Mouse (Mus musculus) monocyte, adult 2 months (primary cell): ENCODE data around the gene Gprin1.
A peak's percentile ranks its signal among the peaks of the same experiment; 100 is the strongest.
"Not testable (repeated sequence)": the region's sequence is repeated elsewhere in the genome, so short reads cannot be mapped to it uniquely, and the experiment has no call there.

Experiments used
- DNase-seq, 2 experiments: peaks; one replicate each; pipeline ENCODE4 v3.0.0; 2022; ENCODE audit warnings: low spot score in 2 of 2, low read depth in 1 of 2

Gprin1 gene

GRCm38 (mm10) chr13:54749864-54750411 lies at the start of gene Gprin1:
Gene Gprin1, minus strand, starts transcription at chr13:54749874.
- DNase-seq, result no peak

- no peak for DNase-seq
Observed at GRCm38 (mm10) chr13:54798740-54799139, 49.1 kb upstream of the Gprin1 start.

- no peak for DNase-seq
Observed at GRCm38 (mm10) chr13:54797861-54798643, 48.4 kb upstream of the Gprin1 start.

DNA sequence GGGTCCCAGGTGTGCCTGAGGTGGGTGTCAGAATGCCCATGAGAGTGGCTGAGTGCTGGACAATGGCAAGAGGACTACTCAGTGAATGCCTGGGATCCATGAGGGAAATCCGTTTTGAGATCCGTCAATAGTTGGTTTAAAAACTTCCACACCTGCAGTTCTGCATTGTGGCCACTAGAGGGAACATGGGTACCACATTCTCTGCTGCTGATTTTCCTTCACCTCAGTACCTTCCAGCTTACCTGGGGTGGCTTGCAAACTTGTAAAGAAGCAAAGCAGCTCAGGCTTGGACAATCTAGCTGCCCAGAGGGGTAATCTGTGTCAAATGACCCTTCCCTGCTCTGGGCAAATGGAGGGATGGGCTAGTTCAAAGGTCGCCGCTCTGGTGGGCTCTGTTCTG lies 47.7 kb upstream of the Gprin1 start:
- DNase-seq, result no peak

DNA sequence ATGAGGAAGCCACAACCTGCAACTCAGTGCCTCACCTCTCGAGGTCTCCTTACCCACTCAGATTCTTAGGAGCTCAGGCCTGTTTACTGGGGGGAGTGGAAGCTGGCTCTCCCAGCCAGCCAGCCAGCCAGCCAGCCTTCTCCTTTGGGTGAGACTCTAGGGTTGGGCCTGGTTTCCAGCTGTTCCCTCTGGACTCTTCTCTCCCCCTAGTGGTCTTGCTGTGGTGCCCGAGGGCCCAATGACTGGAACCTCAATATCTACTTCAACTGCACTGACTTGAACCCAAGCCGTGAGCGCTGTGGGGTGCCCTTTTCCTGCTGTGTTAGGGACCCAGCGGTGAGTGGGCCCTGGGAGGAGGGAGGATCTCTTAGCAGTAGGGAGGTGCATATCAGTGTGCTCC lies 45.2 kb upstream of the Gprin1 start:
- no peak for DNase-seq

DNA sequence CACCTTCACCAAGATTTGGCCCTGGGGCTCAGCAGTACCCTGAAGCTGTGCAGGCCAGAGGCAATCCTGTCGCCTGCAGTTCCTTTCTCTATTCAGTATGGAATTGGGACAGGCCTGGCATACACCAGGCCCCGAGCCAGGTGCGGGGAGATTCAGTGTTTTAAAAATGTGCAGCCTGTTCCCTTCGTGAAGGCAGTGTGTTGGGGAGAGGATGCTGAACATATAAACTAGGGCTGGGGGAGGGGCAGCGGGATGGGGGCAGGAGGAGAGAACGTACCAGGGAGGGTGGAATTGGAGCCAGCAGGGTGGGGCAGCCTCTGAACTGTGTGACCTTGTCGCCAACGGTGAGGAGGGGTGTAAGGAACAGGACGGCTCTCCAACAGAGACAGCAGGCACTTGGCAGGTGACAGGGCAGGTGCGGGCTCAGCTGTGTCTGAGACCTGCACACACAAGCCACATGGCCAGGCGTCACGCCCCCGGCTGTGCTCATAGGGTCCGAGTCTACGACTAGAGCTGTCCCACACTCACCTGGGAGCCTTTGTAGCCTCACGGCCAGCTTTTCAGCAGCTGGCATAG lies 44.4 kb upstream of the Gprin1 start:
- no peak for DNase-seq

DNA sequence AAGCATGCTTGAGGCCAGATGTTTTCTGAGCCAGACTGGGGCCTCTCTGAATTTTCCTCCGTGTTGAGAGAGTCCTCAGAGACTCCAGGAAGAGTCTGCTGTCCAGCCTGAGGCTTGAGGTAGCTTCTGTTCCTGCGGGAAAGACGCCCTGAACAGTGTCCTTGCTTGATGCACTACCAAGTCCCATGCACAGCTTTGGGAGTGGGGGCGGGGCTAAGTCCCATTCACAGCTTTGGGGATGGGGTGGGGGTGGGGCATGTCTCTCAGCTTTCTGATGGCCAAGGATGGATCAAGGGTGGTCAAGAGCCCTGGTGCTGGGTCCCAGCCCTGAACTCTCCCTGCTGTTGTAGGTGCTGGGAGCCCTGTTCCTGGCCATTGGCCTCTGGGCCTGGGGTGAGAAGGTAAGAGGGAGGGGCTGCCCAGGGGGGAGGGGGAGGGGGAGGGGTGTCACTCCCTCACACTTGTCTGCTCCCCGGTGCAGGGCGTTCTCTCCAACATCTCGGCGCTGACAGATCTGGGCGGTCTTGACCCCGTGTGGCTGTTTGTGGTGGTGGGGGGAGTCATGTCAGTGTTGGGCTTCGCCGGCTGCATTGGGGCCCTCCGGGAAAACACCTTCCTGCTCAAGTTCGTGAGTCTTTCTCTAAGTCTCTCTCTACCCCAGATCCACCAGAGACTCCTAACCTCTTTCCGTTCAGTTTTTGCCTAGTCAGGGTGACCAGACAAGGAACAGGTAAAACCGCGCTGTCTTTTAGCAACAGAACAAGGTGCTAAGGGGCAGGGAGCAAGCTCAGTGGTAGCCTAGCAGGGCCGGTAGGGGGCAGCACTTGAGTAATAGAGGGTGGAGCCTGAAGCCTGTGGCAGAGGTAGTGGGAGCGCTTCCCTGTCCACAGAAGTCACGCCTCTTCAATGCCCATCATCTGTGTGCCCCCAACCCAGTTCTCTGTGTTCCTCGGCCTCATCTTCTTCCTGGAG lies 42.9 kb upstream of the Gprin1 start:
- DNase-seq, result no peak

GRCm38 (mm10) chr13:54789561-54790397 lies 40.1 kb upstream of the Gprin1 start:
- no peak for DNase-seq

GRCm38 (mm10) chr13:54788740-54789560 lies 39.3 kb upstream of the Gprin1 start, which contains the start of gene Tspan17:
Gene Tspan17, plus strand, starts transcription at chr13:54789377.
- DNase-seq, result peak; percentile 91 to 95

DNA sequence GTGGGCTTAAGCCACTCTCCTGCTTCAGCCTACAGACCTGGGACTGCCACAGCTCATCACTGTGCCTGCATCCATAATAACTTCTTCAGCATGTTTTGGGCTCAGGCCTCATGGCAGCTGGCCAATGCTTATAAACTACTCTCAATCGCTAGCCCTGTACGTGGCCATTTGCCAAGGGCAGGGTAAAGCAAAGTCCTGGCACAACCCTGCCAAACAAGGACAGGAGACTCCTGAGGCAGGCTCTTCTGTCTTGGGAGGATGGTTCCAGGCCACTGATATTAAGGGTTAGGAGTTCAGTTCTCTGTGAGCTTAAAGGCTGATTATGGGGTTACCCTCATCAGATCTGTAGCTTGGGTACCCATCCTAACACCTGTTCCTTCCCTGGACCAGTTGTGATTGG lies 37.9 kb upstream of the Gprin1 start:
- not testable (repeated sequence) for DNase-seq

DNA sequence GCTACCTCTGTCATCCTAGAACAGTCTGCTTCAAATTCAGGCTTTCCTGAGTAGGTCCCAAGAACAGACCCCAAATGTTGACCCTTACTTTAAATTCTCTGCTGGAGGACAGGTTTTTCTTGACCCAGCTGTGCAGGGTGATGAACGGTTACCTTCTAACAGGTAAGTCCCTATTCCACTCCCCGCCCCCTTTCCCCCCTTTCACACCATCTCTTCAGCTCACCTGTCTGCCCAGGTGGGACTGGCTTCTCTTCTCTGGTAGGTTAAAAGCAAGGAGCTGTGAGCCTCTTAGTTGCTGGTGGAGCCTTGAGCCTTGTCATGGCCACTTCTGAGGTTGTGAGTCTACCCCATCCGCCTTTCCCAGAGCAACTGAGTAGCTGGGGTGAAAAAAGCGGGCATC lies 34.0 kb upstream of the Gprin1 start, which contains the start of gene Eif4e1b:
Gene Eif4e1b (plus strand): TSS at position 301 of the 400 bp plus-strand sequence.
- no peak for DNase-seq

DNA sequence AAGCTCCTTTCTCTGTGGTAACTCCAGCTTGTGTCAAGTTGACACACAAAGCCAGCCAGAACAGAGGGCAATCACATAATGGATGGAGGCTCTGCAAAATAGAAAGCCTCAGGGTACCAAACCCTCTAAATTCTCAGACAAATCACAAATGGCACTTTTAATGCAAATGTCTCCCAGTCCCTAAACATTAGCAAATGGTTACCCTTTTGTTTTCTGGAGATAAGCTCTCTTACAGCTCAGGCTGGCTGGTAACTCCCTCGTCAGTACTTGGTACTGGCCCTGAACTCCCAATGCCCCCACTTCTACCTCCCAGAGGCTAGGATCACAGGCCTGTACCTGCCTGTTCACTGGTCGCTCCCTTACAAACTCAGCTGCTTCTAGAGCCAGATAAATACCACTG lies 33.6 kb upstream of the Gprin1 start:
- DNase-seq, result no peak

GRCm38 (mm10) chr13:54781086-54781485 lies 31.4 kb upstream of the Gprin1 start:
- DNase-seq, result no peak

- no peak for DNase-seq
Observed at GRCm38 (mm10) chr13:54780592-54780991, 30.9 kb upstream of the Gprin1 start.

- DNase-seq, result no peak
Observed at GRCm38 (mm10) chr13:54767012-54767411, 17.3 kb upstream of the Gprin1 start.

- DNase-seq, result no peak
Observed at GRCm38 (mm10) chr13:54766192-54766768, 16.6 kb upstream of the Gprin1 start, which contains the start of gene Sncb. Gene Sncb, minus strand, starts transcription at chr13:54766595.

GRCm38 (mm10) chr13:54765281-54766191 lies 15.9 kb upstream of the Gprin1 start:
- no peak for DNase-seq

- DNase-seq, result no peak
Observed at GRCm38 (mm10) chr13:54760906-54761305, 11.2 kb upstream of the Gprin1 start.
